Mouse (Mus musculus) brain, embryonic 14.5 days (tissue): ENCODE data around the gene Slc6a2. TPM values are rescaled to one million over a fixed set of nuclear protein-coding genes. Genes with fewer than 3 reads are reported as not detected.

Experiments used
- DNase-seq: peaks from one replicate; pipeline ENCODE4 v3.0.0-alpha.2; 2011; ENCODE audit warnings: low read depth
- CTCF ChIP-seq: fragments of 200-500 bp; IDR thresholded peaks from 2 replicates; pipeline ENCODE4 v1.5.1; 2012; ENCODE audit warnings: inconsistent platforms, mild to moderate bottlenecking, moderate library complexity, borderline replicate concordance; ENCODE audit not compliant: insufficient read depth, insufficient read length; ENCODE audit errors: extremely low read depth
- POLR2A ChIP-seq: fragments of 200-500 bp; IDR thresholded peaks from 2 replicates; pipeline ENCODE4 v1.6.1; 2012; ENCODE audit warnings: mild to moderate bottlenecking, inconsistent platforms, borderline replicate concordance; ENCODE audit not compliant: poor library complexity, insufficient read depth, insufficient read length, severe bottlenecking; ENCODE audit errors: extremely low read depth
- polyA plus RNA-seq: library from polyadenylated mRNA; depleted of rRNA; stranded (reverse); fragments of >200 nt; gene quantifications from 2 replicates; pipeline ENCODE4 v1.2.3, GENCODE M21; 2012; rRNA removed

The Slc6a2 gene
- polyA plus RNA-seq, 1 experiment, result 2.7 TPM

DNA sequence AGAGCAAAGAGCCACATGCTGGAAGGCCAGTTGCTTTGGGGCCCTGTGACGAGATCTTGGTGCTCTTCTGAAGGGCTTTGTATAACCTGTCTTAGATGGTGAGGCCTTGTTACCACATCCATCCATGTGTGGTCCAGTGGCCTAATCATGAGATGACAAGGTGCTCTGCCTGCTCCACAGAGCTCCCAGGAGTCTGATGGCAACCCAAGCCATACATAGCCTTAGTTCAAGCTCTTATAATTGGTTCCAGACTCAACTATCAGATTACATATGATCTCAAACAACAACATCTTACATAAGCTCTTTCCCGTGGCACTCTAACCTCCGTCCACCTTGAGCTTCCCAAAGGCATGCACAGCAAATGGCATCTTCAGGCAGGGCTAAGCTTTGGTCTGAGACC is 88.2 kb downstream of the Slc6a2 start, which contains the start of gene Ces1a:
Gene Ces1a (minus strand): TSS at position 101 of the 400 bp plus-strand sequence.
- TF ChIP-seq CTCF (no peak), POLR2A (no peak)
- no peak for DNase-seq

DNA sequence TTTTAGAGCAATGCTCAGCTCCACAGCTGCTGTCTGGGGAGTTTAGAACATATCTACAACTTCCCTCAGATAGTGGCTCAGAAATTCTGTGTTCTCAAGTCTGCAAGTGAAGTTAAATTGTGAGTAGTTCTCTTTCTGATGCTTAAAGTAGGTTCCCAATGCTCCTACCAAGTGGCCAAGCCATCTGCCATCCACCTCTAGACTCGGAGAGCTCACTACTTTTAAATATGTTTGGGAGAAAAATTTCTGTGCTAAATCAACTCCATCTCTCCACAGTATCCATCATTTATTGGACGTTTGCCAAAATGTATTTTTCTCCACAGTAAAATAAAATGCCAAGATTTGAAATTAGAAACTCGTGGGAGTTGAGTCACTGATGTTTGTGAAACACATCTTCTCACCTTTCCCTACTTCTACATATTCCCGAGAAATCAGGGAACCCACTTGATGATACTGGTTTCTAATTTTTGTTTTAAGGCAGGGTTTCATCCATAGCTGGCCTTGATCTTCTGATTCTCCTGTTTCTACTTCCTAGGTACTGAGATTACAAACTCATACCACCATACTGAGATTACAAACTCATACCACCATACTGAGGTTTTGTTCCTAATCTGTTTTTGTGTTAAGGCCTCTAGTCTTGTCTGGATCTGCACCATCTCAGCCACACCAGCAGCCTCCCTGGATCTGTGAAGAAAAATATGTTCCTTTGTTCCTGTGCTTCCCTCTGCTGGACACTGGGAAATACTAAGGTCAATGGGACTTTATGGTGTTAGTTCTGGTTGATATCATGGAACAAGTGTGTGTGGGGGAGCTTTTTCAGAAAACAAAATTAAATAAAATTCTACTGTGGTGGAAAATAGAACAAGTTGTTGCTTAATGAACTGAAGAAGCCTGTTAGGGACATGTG is 88.9 kb downstream of the Slc6a2 start:
- TF ChIP-seq CTCF (no peak), POLR2A (no peak)
- no peak for DNase-seq

Other genes starting within 250 kb of the Slc6a2 start
- gene Mmp2, start 132.8 kb upstream of the Slc6a2 start, polyA plus RNA-seq, result 22.0 and 29.7 TPM in 2 replicates
- 6.7 and 7.0 TPM in 2 replicates for gene Lpcat2, start 104.7 kb upstream of the Slc6a2 start, polyA plus RNA-seq
- gene Capns2, start 58.7 kb upstream of the Slc6a2 start, polyA plus RNA-seq, result 1.2 and 2.6 TPM in 2 replicates
- not detected in 2 replicates for gene Ces1a, start 88.1 kb downstream of the Slc6a2 start, polyA plus RNA-seq
- not detected in 2 replicates for gene Ces1b, start 119.9 kb downstream of the Slc6a2 start, polyA plus RNA-seq
- gene Ces1c, start 171.2 kb downstream of the Slc6a2 start, polyA plus RNA-seq, result not detected in 2 replicates
- 0.21 TPM in 1 of 2 replicates, not detected in the other for gene Ces1d, start 237.8 kb downstream of the Slc6a2 start, polyA plus RNA-seq